Mouse (Mus musculus) hindbrain, embryonic 13.5 days (tissue): Measurements from ENCODE around the gene Slc5a3. TPM values are rescaled to one million over a fixed set of nuclear protein-coding genes. Genes with fewer than 3 reads are reported as not detected.

Experiments
- ATAC-seq: fragments of 200-750 bp; cut with Nextera tagmentation; 2 replicates; pipeline ENCODE4 v1.8.0; 2017; ENCODE audit warnings: moderate TSS enrichment; ENCODE audit not compliant: low FRiP score
- H3K27ac ChIP-seq: fragments of 300-500 bp; sonication (generic); 2 replicates; pipeline ENCODE4 v1.5.1; 2015; ENCODE audit warnings: inconsistent platforms, mild to moderate bottlenecking, moderate library complexity
- H3K27me3 ChIP-seq: fragments of 300-500 bp; sonication (generic); 2 replicates; pipeline ENCODE4 v1.6.1; 2015; ENCODE audit warnings: mild to moderate bottlenecking, inconsistent platforms
- H3K36me3 ChIP-seq: fragments of 300-500 bp; sonication (generic); 2 replicates; pipeline ENCODE4 v1.6.1; 2015; ENCODE audit warnings: mild to moderate bottlenecking, inconsistent platforms
- H3K4me1 ChIP-seq: fragments of 300-500 bp; sonication (generic); replicated peaks from 2 replicates; pipeline ENCODE4 v1.6.1; 2015; ENCODE audit warnings: inconsistent platforms
- H3K4me2 ChIP-seq: fragments of 300-500 bp; sonication (generic); 2 replicates; pipeline ENCODE4 v1.6.1; 2015; ENCODE audit warnings: inconsistent platforms, mild to moderate bottlenecking, moderate library complexity
- H3K4me3 ChIP-seq: fragments of 300-500 bp; sonication (generic); 2 replicates; pipeline ENCODE4 v1.5.1; 2015; ENCODE audit warnings: mild to moderate bottlenecking, inconsistent platforms
- H3K9ac ChIP-seq: fragments of 300-500 bp; sonication (generic); 2 replicates; pipeline ENCODE4 v1.6.1; 2015; ENCODE audit warnings: mild to moderate bottlenecking, inconsistent platforms
- H3K9me3 ChIP-seq: fragments of 300-500 bp; sonication (generic); 2 replicates; pipeline ENCODE4 v1.6.1; 2016; ENCODE audit warnings: inconsistent platforms
- WGBS: fragments of 180-500 bp; shearing (Covaris S2); methylation state at CpG from one replicate; pipeline ENCODE4 v1.1.7; 2015; 5-methylcytosine and 5-hydroxymethylcytosine counted together
- polyA plus RNA-seq: library from polyadenylated mRNA; unstranded; fragments of >200 nt; fragmentation: Nextera tagmentation; extraction: Ambion mirVana; gene quantifications from 2 replicates; pipeline ENCODE4 v1.2.1, GENCODE M21; 2015

Gene Slc5a3
- polyA plus RNA-seq, 1 experiment from 2014 or later = 19.5 TPM

- Histone ChIP-seq H3K27ac (no peak overlapping the region), H3K4me1 (no peaks in the 10 kb centered on the region), H3K9ac (no peak overlapping the region), H3K36me3 (no peaks in the 10 kb centered on the region), H3K27me3 (no peaks in the 10 kb centered on the region), H3K4me3 (no peak overlapping the region), H3K9me3 (peaks cover 3% of the 10 kb centered on the region), H3K4me2 (no peak overlapping the region)
- WGBS = 94% methylated on average over 11 of the region's 11 CpGs
- ATAC-seq = no peak
These were observed 18.2 kb upstream of the Slc5a3 start for GRCm38 (mm10) chr16:92039966-92040365.

- Histone ChIP-seq H3K9me3 (0 out of 2 replicates have a peak, but pooled peaks cover 3% of the 10 kb centered on the region), H3K4me2 (no peak overlapping the region), H3K27ac (no peak overlapping the region), H3K4me1 (peaks cover 10% of the 10 kb centered on the region), H3K27me3 (0 out of 2 replicates have a peak, but pooled peaks cover 3% of the 10 kb centered on the region), H3K4me3 (no peak overlapping the region), H3K9ac (no peak overlapping the region), H3K36me3 (no peaks in the 10 kb centered on the region)
- no peak for ATAC-seq
- 84% methylated on average over 7 of the region's 7 CpGs for WGBS
These were observed 6.3 kb upstream of the Slc5a3 start for GRCm38 (mm10) chr16:92051777-92052310.

GRCm38 (mm10) chr16:92052569-92052968 is 5.6 kb upstream of the Slc5a3 start:
- Histone ChIP-seq H3K9me3 (0 out of 2 replicates have a peak, but pooled peaks cover 3% of the 10 kb centered on the region), H3K4me3 (no peak overlapping the region), H3K9ac (no peak overlapping the region), H3K27ac (no peak overlapping the region), H3K36me3 (no peaks in the 10 kb centered on the region), H3K4me2 (no peak overlapping the region), H3K27me3 (0 out of 2 replicates have a peak, but pooled peaks cover 3% of the 10 kb centered on the region), H3K4me1 (peaks cover 17% of the 10 kb centered on the region)
- 81% methylated on average over 10 of the region's 10 CpGs for WGBS
- no peak for ATAC-seq

DNA sequence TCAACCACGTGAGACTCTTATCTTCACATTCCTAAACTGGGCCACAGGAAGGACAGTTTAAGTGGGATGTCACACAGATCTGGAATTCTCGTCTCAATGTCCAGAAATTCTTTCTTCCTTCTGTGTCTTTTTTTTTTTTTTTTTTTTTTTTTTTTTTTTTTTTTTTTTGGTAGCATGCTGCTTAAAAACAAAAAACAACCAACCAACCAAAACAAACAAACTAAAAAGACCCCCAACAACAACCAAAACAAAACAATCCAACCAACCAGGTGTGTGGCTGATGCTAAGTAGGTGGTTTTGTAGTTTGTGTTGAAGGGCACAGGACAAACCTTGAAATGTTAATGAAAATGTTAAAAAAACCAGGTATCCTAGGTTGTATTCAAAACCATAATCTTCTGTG is 1.4 kb upstream of the Slc5a3 start:
- Histone ChIP-seq H3K4me1 (peaks cover 31% of the 10 kb centered on the region), H3K27me3 (0 out of 2 replicates have a peak, but pooled peaks cover 3% of the 10 kb centered on the region), H3K9ac (no peak overlapping the region), H3K9me3 (0 out of 2 replicates have a peak, but pooled peaks cover 3% of the 10 kb centered on the region), H3K36me3 (peaks cover 11% of the 10 kb centered on the region), H3K27ac (no peak overlapping the region), H3K4me3 (no peak overlapping the region), H3K4me2 (peak overlapping the region; percentile 85; the same call in 1 of the 2 replicates)
- ATAC-seq = no peak
- WGBS = 77% methylated on average over 2 of the region's 2 CpGs

- Histone ChIP-seq H3K36me3 (peaks cover 15% of the 10 kb centered on the region), H3K4me1 (peaks cover 31% of the 10 kb centered on the region), H3K27me3 (no peaks in the 10 kb centered on the region), H3K9me3 (0 out of 2 replicates have a peak, but pooled peaks cover 3% of the 10 kb centered on the region), H3K27ac (peak overlapping the region; percentile 90), H3K9ac (peak overlapping the region; percentile 89), H3K4me2 (peak overlapping the region; percentile 85), H3K4me3 (peak overlapping the region; percentile 87)
- 9% methylated on average over 11 of the region's 11 CpGs for WGBS
- ATAC-seq = peak; percentile 77
These were observed 668 bp upstream of the Slc5a3 start for GRCm38 (mm10) chr16:92057456-92057851.

DNA sequence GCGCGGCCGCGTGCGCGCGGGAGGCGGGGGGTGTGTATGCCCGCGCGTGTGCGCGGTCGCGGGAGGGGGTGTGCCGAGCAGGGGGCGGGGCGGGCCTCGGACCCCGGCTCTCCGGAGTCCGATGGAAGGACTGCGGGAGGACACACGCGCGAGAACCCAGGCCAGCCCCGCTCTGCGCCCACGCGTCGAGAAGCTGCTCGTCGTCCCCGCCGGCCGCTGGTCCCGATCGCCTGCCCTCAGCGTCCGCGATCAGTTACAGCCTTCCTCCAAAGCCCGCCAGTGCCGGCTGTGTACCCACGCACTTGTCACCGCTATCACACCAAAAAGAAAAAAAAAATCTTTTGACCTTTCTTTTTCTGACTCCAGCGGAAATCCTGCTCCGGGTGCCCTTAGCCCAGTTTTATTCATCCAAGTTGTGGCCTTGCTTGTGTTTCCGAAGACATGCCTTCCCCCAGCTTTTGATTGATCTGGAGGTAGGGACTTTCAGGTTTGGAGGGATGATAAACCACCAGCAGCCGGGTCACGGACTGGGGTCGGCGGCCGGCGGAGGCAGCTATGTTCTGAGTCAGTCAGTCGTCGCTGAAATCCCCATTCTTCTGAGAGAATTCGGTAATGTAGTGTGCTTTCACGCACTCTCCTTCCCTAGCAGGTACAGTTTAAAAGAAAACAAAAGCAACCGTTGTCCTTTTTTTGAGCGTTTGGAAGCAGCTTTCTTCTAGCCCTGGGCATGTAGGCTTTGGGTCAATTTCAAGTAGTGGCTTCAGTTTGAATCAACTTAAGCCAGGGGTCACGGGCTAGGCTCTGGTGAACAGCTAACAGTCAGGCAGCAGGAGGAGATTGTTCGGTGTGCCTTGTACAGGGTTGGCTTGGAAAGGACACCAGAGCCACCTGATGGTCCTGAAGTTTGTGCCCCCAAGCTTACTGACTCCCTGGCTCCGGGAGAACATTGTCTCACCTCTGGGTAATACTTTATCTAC is 810 bp downstream of the Slc5a3 start:
- H3K4me2 ChIP-seq = peak overlapping the region; percentile 85
- peaks cover 35% of the 10 kb centered on the region for H3K4me1 ChIP-seq
- H3K9me3 ChIP-seq = 0 out of 2 replicates have a peak, but pooled peaks cover 3% of the 10 kb centered on the region
- peak overlapping the region; percentile 87 for H3K4me3 ChIP-seq
- H3K36me3 ChIP-seq = peaks cover 28% of the 10 kb centered on the region
- H3K27ac ChIP-seq = peak overlapping the region; percentile 90
- H3K27me3 ChIP-seq = no peaks in the 10 kb centered on the region
- peak; percentile 15; the same call in 1 of the 2 replicates for ATAC-seq
- WGBS = 2% methylated on average over 57 of the region's 63 CpGs
- peak overlapping the region; percentile 89 for H3K9ac ChIP-seq

GRCm38 (mm10) chr16:92060213-92060612 is 2.1 kb downstream of the Slc5a3 start:
- 61% methylated on average over 3 of the region's 3 CpGs for WGBS
- Histone ChIP-seq H3K9me3 (no peaks in the 10 kb centered on the region), H3K27me3 (no peaks in the 10 kb centered on the region), H3K4me3 (peak overlapping the region; percentile 87), H3K9ac (peak overlapping the region; percentile 66), H3K36me3 (peaks cover 36% of the 10 kb centered on the region), H3K27ac (no peak overlapping the region), H3K4me1 (peaks cover 35% of the 10 kb centered on the region), H3K4me2 (peak overlapping the region; percentile 85)
- no peak for ATAC-seq

GRCm38 (mm10) chr16:92061586-92061985 is 3.5 kb downstream of the Slc5a3 start:
- no peak overlapping the region for H3K9ac ChIP-seq
- no peak overlapping the region for H3K27ac ChIP-seq
- ATAC-seq = no peak
- H3K4me3 ChIP-seq = no peak overlapping the region
- 97% methylated on average over 7 of the region's 7 CpGs for WGBS
- no peaks in the 10 kb centered on the region for H3K9me3 ChIP-seq
- no peaks in the 10 kb centered on the region for H3K27me3 ChIP-seq
- peaks cover 35% of the 10 kb centered on the region for H3K4me1 ChIP-seq
- peaks cover 44% of the 10 kb centered on the region for H3K36me3 ChIP-seq
- peak overlapping the region; percentile 85; the same call in 1 of the 2 replicates for H3K4me2 ChIP-seq

GRCm38 (mm10) chr16:92062832-92063231 is 4.7 kb downstream of the Slc5a3 start:
- no peak overlapping the region for H3K27ac ChIP-seq
- no peak overlapping the region for H3K9ac ChIP-seq
- H3K36me3 ChIP-seq = peaks cover 53% of the 10 kb centered on the region
- ATAC-seq = no peak
- 95% methylated on average over 1 of the region's 1 CpGs for WGBS
- H3K27me3 ChIP-seq = no peaks in the 10 kb centered on the region
- H3K4me2 ChIP-seq = no peak overlapping the region
- no peaks in the 10 kb centered on the region for H3K9me3 ChIP-seq
- H3K4me3 ChIP-seq = no peak overlapping the region
- peaks cover 27% of the 10 kb centered on the region for H3K4me1 ChIP-seq

DNA sequence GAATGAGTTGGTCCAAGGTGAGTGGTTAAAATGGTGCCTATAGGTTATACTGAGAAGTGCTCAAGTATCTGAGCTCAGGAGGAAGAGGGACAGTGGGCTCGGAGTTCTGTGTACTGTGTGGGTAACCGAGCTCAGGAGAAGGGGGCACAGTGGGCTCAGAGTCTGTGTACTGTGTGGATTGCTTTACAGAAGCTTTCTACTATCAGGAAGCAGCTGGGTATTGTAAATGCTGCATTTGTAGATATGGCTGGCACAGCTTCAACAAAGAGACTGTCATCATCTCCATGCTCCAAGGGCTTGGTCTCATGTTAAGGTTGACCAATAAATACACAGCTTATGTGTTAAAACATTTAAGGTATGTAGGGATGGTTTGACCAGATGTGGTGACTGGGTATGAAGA is 6.7 kb downstream of the Slc5a3 start:
- Histone ChIP-seq H3K4me3 (no peak overlapping the region), H3K36me3 (peaks cover 65% of the 10 kb centered on the region)

GRCm38 (mm10) chr16:92070338-92070737 is 12.2 kb downstream of the Slc5a3 start:
- WGBS = 93% methylated on average over 8 of the region's 8 CpGs
- H3K36me3 ChIP-seq = peaks cover 52% of the 10 kb centered on the region
- no peak for ATAC-seq

More for the DNA sequence above, 6.7 kb downstream of the Slc5a3 start:
- Histone ChIP-seq H3K4me2 (no peak overlapping the region), H3K4me1 (peaks cover 19% of the 10 kb centered on the region), H3K9me3 (no peaks in the 10 kb centered on the region), H3K9ac (no peak overlapping the region), H3K27me3 (no peaks in the 10 kb centered on the region), H3K27ac (no peak overlapping the region)
- WGBS = 92% methylated on average over 2 of the region's 2 CpGs
- ATAC-seq = no peak

DNA sequence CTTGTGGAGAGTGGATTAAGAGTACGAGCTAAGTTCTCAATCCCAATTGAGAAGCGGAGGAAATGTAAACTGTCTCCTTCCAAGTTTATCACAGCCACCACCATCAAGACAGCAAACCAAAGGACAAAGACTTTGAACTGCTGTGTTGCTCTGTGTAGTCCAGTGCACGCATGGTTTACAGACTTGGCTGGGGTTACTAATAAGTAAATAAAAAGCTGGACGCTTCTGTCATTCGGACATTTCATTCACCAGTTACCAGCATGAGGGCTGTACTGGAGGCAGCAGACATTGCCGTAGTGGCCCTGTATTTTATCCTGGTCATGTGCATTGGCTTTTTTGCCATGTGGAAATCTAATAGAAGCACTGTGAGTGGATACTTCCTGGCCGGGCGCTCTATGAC is 18.7 kb downstream of the Slc5a3 start:
- WGBS = 92% methylated on average over 8 of the region's 8 CpGs
- no peak overlapping the region for H3K9ac ChIP-seq
- no peak overlapping the region for H3K4me3 ChIP-seq
- no peak for ATAC-seq
- no peaks in the 10 kb centered on the region for H3K27me3 ChIP-seq
- H3K36me3 ChIP-seq = peaks cover 49% of the 10 kb centered on the region
- H3K9me3 ChIP-seq = no peaks in the 10 kb centered on the region
- H3K4me1 ChIP-seq = peaks cover 8% of the 10 kb centered on the region
- no peak overlapping the region for H3K27ac ChIP-seq
- no peak overlapping the region for H3K4me2 ChIP-seq

More at GRCm38 (mm10) chr16:92070338-92070737, 12.2 kb downstream of the Slc5a3 start:
- no peaks in the 10 kb centered on the region for H3K27me3 ChIP-seq
- no peaks in the 10 kb centered on the region for H3K9me3 ChIP-seq
- H3K9ac ChIP-seq = no peak overlapping the region
- H3K4me2 ChIP-seq = no peak overlapping the region
- no peak overlapping the region for H3K4me3 ChIP-seq
- no peak overlapping the region for H3K27ac ChIP-seq
- H3K4me1 ChIP-seq = no peaks in the 10 kb centered on the region
